Mouse (Mus musculus) lung, postnatal 25 days (tissue): ENCODE data around the gene 1700080E11Rik.
"Not testable (repeated sequence)": the region's sequence is repeated elsewhere in the genome, so short reads cannot be mapped to it uniquely, and the experiment has no call there.

Experiments
- DNase-seq: peaks from one replicate; pipeline ENCODE4 v3.0.0; 2022; ENCODE audit warnings: low spot score

1700080E11Rik gene

GRCm38 (mm10) chr9:105144992-105145391 lies at the start of gene 1700080E11Rik:
TSS of gene 1700080E11Rik (minus strand) at chr9:105145092.
- no peak for DNase-seq

- DNase-seq: no peak
Measured at GRCm38 (mm10) chr9:105186725-105187124, 41.8 kb upstream of the 1700080E11Rik start.

GRCm38 (mm10) chr9:105182392-105182791 lies 37.5 kb upstream of the 1700080E11Rik start:
- no peak for DNase-seq

- no peak for DNase-seq
Measured at GRCm38 (mm10) chr9:105139204-105139603, 5.7 kb downstream of the 1700080E11Rik start.

GRCm38 (mm10) chr9:105136404-105136803 lies 8.5 kb downstream of the 1700080E11Rik start:
- no peak for DNase-seq

- no peak for DNase-seq
Measured at GRCm38 (mm10) chr9:105134536-105134935, 10.4 kb downstream of the 1700080E11Rik start.

- no peak for DNase-seq
Measured at GRCm38 (mm10) chr9:105132002-105132367, 12.9 kb downstream of the 1700080E11Rik start.

GRCm38 (mm10) chr9:105131253-105132001 lies 13.5 kb downstream of the 1700080E11Rik start, which contains the start of gene Nudt16:
TSS of gene Nudt16 (minus strand) at chr9:105131824.
- DNase-seq: peak; percentile 96

- DNase-seq: no peak
Measured at GRCm38 (mm10) chr9:105130331-105130730, 14.6 kb downstream of the 1700080E11Rik start.

- DNase-seq: not testable (repeated sequence)
Measured at GRCm38 (mm10) chr9:105125206-105125605, 19.7 kb downstream of the 1700080E11Rik start.

GRCm38 (mm10) chr9:105103893-105104292 lies 41.0 kb downstream of the 1700080E11Rik start:
- DNase-seq: no peak

- no peak for DNase-seq
Measured at GRCm38 (mm10) chr9:105101911-105102310, 43.0 kb downstream of the 1700080E11Rik start.

GRCm38 (mm10) chr9:105100807-105101570 lies 43.9 kb downstream of the 1700080E11Rik start:
- DNase-seq: no peak
